Mouse (Mus musculus) limb, embryonic 11.5 days (tissue): ENCODE measurements around the gene Mthfd1. TPM values are rescaled to one million over a fixed set of nuclear protein-coding genes. Genes with fewer than 3 reads are reported as not detected.

Source experiments
- ATAC-seq: fragments of 200-750 bp; cut with Nextera tagmentation; 2 replicates; pipeline ENCODE4 v1.8.0; 2017; ENCODE audit warnings: low read depth; ENCODE audit not compliant: insufficient number of reproducible peaks, low FRiP score, low TSS enrichment
- DNase-seq: peaks from one replicate; pipeline ENCODE4 v3.0.0-alpha.2; 2015; ENCODE audit warnings: low spot score
- H3K27ac ChIP-seq: fragments of 300-500 bp; sonication (generic); replicated peaks from 2 replicates; pipeline ENCODE4 v1.5.1; 2014; ENCODE audit warnings: low read depth, mild to moderate bottlenecking, low read length
- H3K27me3 ChIP-seq: fragments of 300-500 bp; sonication (generic); 2 replicates; pipeline ENCODE4 v1.6.1; 2014; ENCODE audit warnings: mild to moderate bottlenecking, low read length, mixed read lengths; ENCODE audit not compliant: control insufficient read depth, insufficient read depth
- H3K36me3 ChIP-seq: fragments of 300-500 bp; sonication (generic); 2 replicates; pipeline ENCODE4 v1.6.1; 2014; ENCODE audit warnings: mild to moderate bottlenecking, low read length, moderate library complexity, mixed read lengths; ENCODE audit not compliant: control insufficient read depth, insufficient read depth
- H3K4me1 ChIP-seq: fragments of 300-500 bp; sonication (generic); 2 replicates; pipeline ENCODE4 v1.6.1; 2014; ENCODE audit warnings: low read length, mixed read lengths; ENCODE audit not compliant: control insufficient read depth, insufficient read depth
- H3K4me2 ChIP-seq: fragments of 300-500 bp; sonication (generic); 2 replicates; pipeline ENCODE4 v1.6.1; 2014; ENCODE audit warnings: low read depth, mild to moderate bottlenecking, moderate library complexity; ENCODE audit not compliant: severe bottlenecking
- H3K4me3 ChIP-seq: fragments of 300-500 bp; sonication (generic); 2 replicates; pipeline ENCODE4 v1.5.1; 2014; ENCODE audit warnings: low read depth, low read length
- H3K9ac ChIP-seq: fragments of 300-500 bp; sonication (generic); 2 replicates; pipeline ENCODE4 v1.6.1; 2014; ENCODE audit warnings: mild to moderate bottlenecking, low read length
- H3K9me3 ChIP-seq: fragments of 300-500 bp; sonication (generic); 2 replicates; pipeline ENCODE4 v1.6.1; 2016; ENCODE audit warnings: low read length; ENCODE audit not compliant: control insufficient read depth
- WGBS: fragments of 180-500 bp; shearing (Covaris S2); extraction: QIAGEN DNeasy Blood & Tissue Kit; methylation state at CpG from one replicate; pipeline ENCODE4 v1.1.7; 2014; 5-methylcytosine and 5-hydroxymethylcytosine counted together
- polyA plus RNA-seq: library from polyadenylated mRNA; unstranded; fragments of >200 nt; fragmentation: Nextera tagmentation; extraction: Ambion mirVana; gene quantifications from 2 replicates; pipeline ENCODE4 v1.2.1, GENCODE M21; 2014

The Mthfd1 gene
- polyA plus RNA-seq, 1 experiment from 2014 or later: 80.0 TPM

GRCm38 (mm10) chr12:76255499-76255875 lies 389 bp downstream of the Mthfd1 start:
- ATAC-seq: no peak
- H3K4me2 ChIP-seq: peak overlapping the region; percentile 91
- DNase-seq: no peak
- peak overlapping the region; percentile 67 for H3K9ac ChIP-seq
- H3K27ac ChIP-seq: 0 out of 2 replicates have a peak overlapping the region, but pooled peaks have one; percentile 22
- H3K4me1 ChIP-seq: no peaks in the 10 kb centered on the region
- H3K4me3 ChIP-seq: peak overlapping the region; percentile 51
- H3K9me3 ChIP-seq: no peaks in the 10 kb centered on the region
- no peaks in the 10 kb centered on the region for H3K27me3 ChIP-seq
- no peaks in the 10 kb centered on the region for H3K36me3 ChIP-seq
- WGBS: 0% methylated on average over 11 of the region's 11 CpGs

- H3K27ac ChIP-seq: no peak overlapping the region
- H3K36me3 ChIP-seq: no peaks in the 10 kb centered on the region
- 5% methylated on average over 17 of the region's 17 CpGs for WGBS
- peak; percentile 55 for DNase-seq
- peak overlapping the region; percentile 67 for H3K9ac ChIP-seq
- peak overlapping the region; percentile 51 for H3K4me3 ChIP-seq
- H3K27me3 ChIP-seq: no peaks in the 10 kb centered on the region
- peak overlapping the region; percentile 91 for H3K4me2 ChIP-seq
- no peaks in the 10 kb centered on the region for H3K9me3 ChIP-seq
- ATAC-seq: no peak
- no peaks in the 10 kb centered on the region for H3K4me1 ChIP-seq
These were observed 1.2 kb downstream of the Mthfd1 start for GRCm38 (mm10) chr12:76256114-76256843.

- H3K9ac ChIP-seq: no peak overlapping the region
- no peak overlapping the region for H3K4me2 ChIP-seq
- H3K9me3 ChIP-seq: no peaks in the 10 kb centered on the region
- ATAC-seq (no peak), DNase-seq (no peak)
- 91% methylated on average over 3 of the region's 3 CpGs for WGBS
- no peak overlapping the region for H3K4me3 ChIP-seq
- H3K27me3 ChIP-seq: no peaks in the 10 kb centered on the region
- H3K4me1 ChIP-seq: no peaks in the 10 kb centered on the region
- no peaks in the 10 kb centered on the region for H3K36me3 ChIP-seq
- H3K27ac ChIP-seq: no peak overlapping the region
These were observed 5.6 kb downstream of the Mthfd1 start for GRCm38 (mm10) chr12:76260673-76261072.

DNA sequence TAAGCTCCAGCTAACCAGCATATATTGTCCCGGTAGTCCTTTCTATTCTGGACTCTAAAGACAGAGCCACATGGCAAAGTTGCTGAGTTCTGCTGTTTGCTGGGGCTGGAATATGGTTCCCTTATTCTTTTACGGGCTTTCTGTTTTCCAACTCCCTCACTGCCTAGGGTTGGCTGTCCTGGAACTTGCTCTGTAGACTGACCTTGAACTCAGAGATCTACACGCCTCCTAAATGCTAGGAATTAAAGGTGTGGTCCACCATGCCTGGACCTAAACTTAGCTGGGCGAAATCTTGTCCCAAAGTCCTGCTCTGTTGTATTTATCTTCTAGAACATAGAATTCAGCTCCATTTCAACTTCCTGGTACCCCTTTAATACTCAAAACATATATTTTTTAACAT lies 6.5 kb downstream of the Mthfd1 start:
- DNase-seq: no peak
- ATAC-seq: no peak
- no peak overlapping the region for H3K9ac ChIP-seq
- no peaks in the 10 kb centered on the region for H3K4me1 ChIP-seq
- H3K4me3 ChIP-seq: no peak overlapping the region
- no peaks in the 10 kb centered on the region for H3K27me3 ChIP-seq
- no peak overlapping the region for H3K27ac ChIP-seq
- no peaks in the 10 kb centered on the region for H3K9me3 ChIP-seq
- H3K4me2 ChIP-seq: no peak overlapping the region
- H3K36me3 ChIP-seq: no peaks in the 10 kb centered on the region
- WGBS: 91% methylated on average over 4 of the region's 4 CpGs

GRCm38 (mm10) chr12:76262918-76263317 lies 7.8 kb downstream of the Mthfd1 start:
- H3K4me3 ChIP-seq: no peak overlapping the region
- no peak overlapping the region for H3K27ac ChIP-seq
- H3K9me3 ChIP-seq: no peaks in the 10 kb centered on the region
- H3K4me2 ChIP-seq: no peak overlapping the region
- H3K9ac ChIP-seq: no peak overlapping the region
- H3K27me3 ChIP-seq: no peaks in the 10 kb centered on the region
- ATAC-seq (no peak), DNase-seq (no peak)
- WGBS: 92% methylated on average over 4 of the region's 4 CpGs
- H3K4me1 ChIP-seq: no peaks in the 10 kb centered on the region
- no peaks in the 10 kb centered on the region for H3K36me3 ChIP-seq

DNA sequence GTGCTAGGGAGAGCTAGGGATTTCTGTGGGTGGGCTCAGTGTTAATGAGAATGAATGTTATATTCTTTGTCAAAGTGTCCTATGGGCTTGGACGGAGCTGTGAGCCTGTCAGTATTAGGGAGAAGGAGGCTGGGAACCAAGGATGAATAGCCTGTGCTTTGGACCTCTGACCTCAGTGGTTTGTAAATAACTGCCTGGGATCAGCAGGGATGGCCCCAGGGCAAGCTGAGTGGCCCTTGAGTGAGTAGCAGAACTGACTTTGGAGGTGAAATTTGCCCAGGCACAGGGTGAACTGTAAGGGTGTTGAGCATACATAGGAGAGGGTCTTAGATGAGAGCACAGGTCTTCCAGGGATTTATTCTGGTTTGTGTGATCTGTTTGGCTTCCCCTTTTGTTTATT lies 8.8 kb downstream of the Mthfd1 start:
- DNase-seq: no peak
- WGBS: 33% methylated on average over 1 of the region's 1 CpGs
- no peaks in the 10 kb centered on the region for H3K4me1 ChIP-seq
- no peak overlapping the region for H3K4me2 ChIP-seq
- no peaks in the 10 kb centered on the region for H3K9me3 ChIP-seq
- H3K27me3 ChIP-seq: no peaks in the 10 kb centered on the region
- no peak overlapping the region for H3K4me3 ChIP-seq
- no peak overlapping the region for H3K9ac ChIP-seq
- H3K27ac ChIP-seq: no peak overlapping the region
- ATAC-seq: no peak
- no peaks in the 10 kb centered on the region for H3K36me3 ChIP-seq

- Histone ChIP-seq H3K36me3 (no peaks in the 10 kb centered on the region), H3K27me3 (no peaks in the 10 kb centered on the region), H3K9me3 (no peaks in the 10 kb centered on the region), H3K27ac (no peak overlapping the region), H3K4me1 (no peaks in the 10 kb centered on the region), H3K4me2 (no peak overlapping the region), H3K4me3 (no peak overlapping the region), H3K9ac (no peak overlapping the region)
- ATAC-seq (no peak), DNase-seq (no peak)
- 92% methylated on average over 9 of the region's 9 CpGs for WGBS
These were observed 9.3 kb downstream of the Mthfd1 start for GRCm38 (mm10) chr12:76264325-76264965.

- no peaks in the 10 kb centered on the region for H3K27me3 ChIP-seq
- DNase-seq (no peak), ATAC-seq (no peak)
- H3K4me1 ChIP-seq: no peaks in the 10 kb centered on the region
- H3K9ac ChIP-seq: no peak overlapping the region
- 77% methylated on average over 6 of the region's 6 CpGs for WGBS
- H3K9me3 ChIP-seq: no peaks in the 10 kb centered on the region
- no peak overlapping the region for H3K4me2 ChIP-seq
- H3K36me3 ChIP-seq: no peaks in the 10 kb centered on the region
- no peak overlapping the region for H3K27ac ChIP-seq
- no peak overlapping the region for H3K4me3 ChIP-seq
These were observed 9.9 kb downstream of the Mthfd1 start for GRCm38 (mm10) chr12:76265001-76265400.
